Mouse (Mus musculus) myocyte (in vitro differentiated cells): ENCODE data around the gene Mink1.

ENCODE experiments used
- CEBPB ChIP-seq: IDR thresholded peaks from 2 replicates; pipeline ENCODE4 v1.6.1; 2011; ENCODE audit warnings: mild to moderate bottlenecking, moderate library complexity; ENCODE audit not compliant: poor library complexity, insufficient read depth, severe bottlenecking
- E2F4 ChIP-seq: IDR thresholded peaks from one replicate; pipeline ENCODE4 v1.6.1; 2011; ENCODE audit warnings: mild to moderate bottlenecking, control low read depth, moderate library complexity; ENCODE audit not compliant: insufficient read depth
- MAX ChIP-seq: IDR thresholded peaks from one replicate; pipeline ENCODE4 v1.6.1; 2011; ENCODE audit warnings: low read depth, mild to moderate bottlenecking, control low read depth
- MYOD1 ChIP-seq, 3 experiments: IDR thresholded peaks; one replicate each; pipeline ENCODE4 v1.6.1; 2011; ENCODE audit warnings: control low read depth in 2 of 3, low read depth in 2 of 3, mild to moderate bottlenecking in 2 of 3, moderate library complexity in 1 of 3; ENCODE audit not compliant: insufficient read length in 2 of 3, control insufficient read depth in 1 of 3
- POLR2A ChIP-seq: IDR thresholded peaks from one replicate; pipeline ENCODE4 v1.6.1; 2011; ENCODE audit warnings: low read depth, mild to moderate bottlenecking, control low read depth, moderate library complexity; ENCODE audit not compliant: insufficient read length
- SRF ChIP-seq: IDR thresholded peaks from one replicate; pipeline ENCODE4 v1.6.1; 2011; ENCODE audit warnings: low read depth; ENCODE audit not compliant: control insufficient read depth, insufficient read length
- TCF12 ChIP-seq: IDR thresholded peaks from one replicate; pipeline ENCODE4 v1.6.1; 2011; ENCODE audit warnings: mild to moderate bottlenecking, control low read depth; ENCODE audit not compliant: poor library complexity, insufficient read depth, severe bottlenecking
- USF1 ChIP-seq: IDR thresholded peaks from one replicate; pipeline ENCODE4 v1.6.1; 2011; ENCODE audit warnings: low read depth, mild to moderate bottlenecking, control low read depth, moderate library complexity

DNA sequence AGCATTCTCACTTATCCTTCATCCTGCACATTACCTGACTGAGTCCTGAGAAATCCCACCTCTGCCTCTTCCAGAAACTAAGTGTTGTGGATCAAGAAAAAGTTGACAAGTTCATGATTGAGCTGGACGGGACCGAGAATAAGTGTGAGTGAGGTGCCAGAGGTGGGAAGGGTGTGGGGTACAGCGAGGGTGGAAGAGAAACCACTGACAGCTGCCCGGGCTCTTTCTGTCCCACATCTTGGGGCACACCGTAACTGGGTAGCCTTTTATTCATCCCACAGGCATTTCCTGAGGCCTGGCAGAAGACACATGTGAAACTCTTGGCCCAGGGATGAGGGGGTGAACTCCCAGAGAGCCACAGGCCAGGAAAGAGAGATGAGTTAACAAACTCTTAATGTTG, 95.8 kb downstream of the Mink1 start:
- TF ChIP-seq TCF12 (peak; percentile 74), SRF (no peak), USF1 (no peak), POLR2A (no peak), MAX (no peak), E2F4 (no peak), CEBPB (no peak), MYOD1 (IDR thresholded peaks at IDR 0.05; ENCODE audit: control insufficient read depth in 1 of 3, insufficient read length in 2 of 3, low read depth in 2 of 3) (peak; percentile 34 to 85 (median 51))
